Mouse (Mus musculus): ENCODE measurements around the gene Hspb2. TPM values are rescaled to one million over a fixed set of nuclear protein-coding genes. Genes with fewer than 3 reads are reported as not detected.
A peak's percentile ranks its signal among the peaks of the same experiment; 100 is the strongest.

The Hspb2 gene
- 1.5 and 1.9 TPM in 2 replicates for total RNA-seq (2021)
- long read RNA-seq, experiment 1, partial matches to known transcripts = 0 of 2 reads
- long read RNA-seq, experiment 1, other reads (novel, unspliced or antisense) = 1 of 2 reads
- long read RNA-seq, experiment 2, partial matches to known transcripts = 0 of 2 reads
- long read RNA-seq, experiment 2, other reads (novel, unspliced or antisense) = 0 of 2 reads

- peak; percentile 14 for DNase-seq
These were observed at the start of gene Hspb2 for GRCm38 (mm10) chr9:50752054-50752602. TSS of gene Hspb2 (minus strand) at chr9:50752354.

GRCm38 (mm10) chr9:50800985-50801384, 48.8 kb upstream of the Hspb2 start:
- DNase-seq = peak; percentile 73

- peak; percentile 63 for DNase-seq
These were observed 46.2 kb upstream of the Hspb2 start for GRCm38 (mm10) chr9:50798368-50798767.

GRCm38 (mm10) chr9:50797641-50798040, 45.5 kb upstream of the Hspb2 start:
- peak; percentile 12 for DNase-seq

GRCm38 (mm10) chr9:50796776-50797175, 44.6 kb upstream of the Hspb2 start:
- DNase-seq = peak; percentile 20

GRCm38 (mm10) chr9:50795266-50795665, 43.1 kb upstream of the Hspb2 start:
- DNase-seq = peak; percentile 14

GRCm38 (mm10) chr9:50782155-50782554, 30.0 kb upstream of the Hspb2 start:
- peak; percentile 44 for DNase-seq

- DNase-seq = no peak
These were observed 24.1 kb upstream of the Hspb2 start for GRCm38 (mm10) chr9:50776162-50776760.

GRCm38 (mm10) chr9:50775662-50776126, 23.5 kb upstream of the Hspb2 start:
- DNase-seq = peak; percentile 35

- DNase-seq = peak; percentile 93
These were observed 22.9 kb upstream of the Hspb2 start, which contains the start of the genes Alg9 and 1110032A03Rik for GRCm38 (mm10) chr9:50774991-50775612. TSS of gene Alg9 (plus strand) at chr9:50775019. TSS of gene 1110032A03Rik (minus strand) at chr9:50775520.

- no peak for DNase-seq
These were observed 21.9 kb upstream of the Hspb2 start for GRCm38 (mm10) chr9:50774026-50774462.

GRCm38 (mm10) chr9:50770011-50770410, 17.9 kb upstream of the Hspb2 start:
- DNase-seq = no peak

GRCm38 (mm10) chr9:50768107-50769002, 16.2 kb upstream of the Hspb2 start, which contains the start of gene Fdxacb1:
TSS of gene Fdxacb1 (plus strand) at chr9:50768236.
- peak; percentile 99 for DNase-seq

- DNase-seq = no peak
These were observed 15.5 kb upstream of the Hspb2 start for GRCm38 (mm10) chr9:50767531-50768106.

GRCm38 (mm10) chr9:50763331-50763730, 11.2 kb upstream of the Hspb2 start:
- peak; percentile 24 for DNase-seq

- no peak for DNase-seq
These were observed 9.5 kb upstream of the Hspb2 start for GRCm38 (mm10) chr9:50761520-50762243.

- DNase-seq = no peak
These were observed 4.6 kb upstream of the Hspb2 start for GRCm38 (mm10) chr9:50756711-50757110.

- no peak for DNase-seq
These were observed 1.8 kb upstream of the Hspb2 start for GRCm38 (mm10) chr9:50753947-50754346.

- DNase-seq = peak; percentile 79
These were observed 846 bp upstream of the Hspb2 start for GRCm38 (mm10) chr9:50752784-50753615.

GRCm38 (mm10) chr9:50751323-50751722, 831 bp downstream of the Hspb2 start, which contains the start of gene Cryab:
TSS of gene Cryab (plus strand) at chr9:50751325.
- DNase-seq = no peak

All from adrenal gland, postnatal 14 days (tissue).